Mouse (Mus musculus) MEL (cell line): ENCODE data around the gene Zfp385b. TPM values are rescaled to one million over a fixed set of nuclear protein-coding genes. Genes with fewer than 3 reads are reported as not detected.
A peak's percentile ranks its signal among the peaks of the same experiment; 100 is the strongest.

ENCODE experiments used
- DNase-seq: peaks from one replicate; pipeline ENCODE4 v3.0.0; 2011; ENCODE audit warnings: low read depth, low spot score
- H3K27ac ChIP-seq: 2 replicates; pipeline ENCODE4 v1.5.1; 2012; ENCODE audit warnings: low read depth, mild to moderate bottlenecking, control low read depth, low read length, moderate library complexity; ENCODE audit not compliant: control insufficient read depth
- H3K27me3 ChIP-seq, 2 experiments: fragments of 150-350 bp in 1 of 2; sonication (generic) in 1 of 2; 2 replicates each; pipeline ENCODE4 v1.6.1; 2012; ENCODE audit warnings: low read length in 2 of 2, mild to moderate bottlenecking in 2 of 2, improper control_type of control experiment in 1 of 2, moderate library complexity in 1 of 2; ENCODE audit not compliant: insufficient read depth in 2 of 2, control insufficient read depth in 1 of 2
- H3K36me3 ChIP-seq, 2 experiments: 2 replicates each; pipeline ENCODE4 v1.6.1; 2012 to 2014; ENCODE audit warnings: low read length in 2 of 2, improper control_type of control experiment in 1 of 2, inconsistent platforms in 1 of 2, mild to moderate bottlenecking in 1 of 2; ENCODE audit not compliant: insufficient read depth in 2 of 2, control insufficient read depth in 1 of 2
- H3K4me1 ChIP-seq, 2 experiments: fragments of 150-350 bp in 1 of 2; sonication (generic) in 1 of 2; 2 replicates each; pipeline ENCODE4 v1.6.1; 2012; ENCODE audit warnings: low read length in 2 of 2, improper control_type of control experiment in 1 of 2, mild to moderate bottlenecking in 1 of 2; ENCODE audit not compliant: insufficient read depth in 2 of 2, control insufficient read depth in 1 of 2
- H3K4me3 ChIP-seq, 2 experiments: fragments of 150-350 bp in 1 of 2; sonication (generic) in 1 of 2; 2 replicates each; pipeline ENCODE4 v1.5.1; 2012; ENCODE audit warnings: low read depth in 2 of 2, low read length in 2 of 2, mild to moderate bottlenecking in 2 of 2, moderate library complexity in 2 of 2, control low read depth in 1 of 2, improper control_type of control experiment in 1 of 2; ENCODE audit not compliant: control insufficient read depth in 1 of 2, insufficient read depth in 1 of 2
- H3K79me2 ChIP-seq: 2 replicates; pipeline ENCODE4 v1.6.1; 2012; ENCODE audit warnings: mild to moderate bottlenecking, low read length, moderate library complexity; ENCODE audit not compliant: control insufficient read depth, poor library complexity, insufficient read depth
- H3K9ac ChIP-seq: 2 replicates; pipeline ENCODE4 v1.6.1; 2012; ENCODE audit warnings: low read depth, mild to moderate bottlenecking, control low read depth, low read length, moderate library complexity; ENCODE audit not compliant: control insufficient read depth, poor library complexity, severe bottlenecking
- H3K9me3 ChIP-seq: fragments of 150-350 bp; sonication (generic); replicated peaks from 2 replicates; pipeline ENCODE4 v1.6.1; 2012; ENCODE audit warnings: mild to moderate bottlenecking, low read length, improper control_type of control experiment, moderate library complexity; ENCODE audit not compliant: insufficient read depth
- BHLHE40 ChIP-seq: IDR thresholded peaks from 2 replicates; pipeline ENCODE4 v1.6.1; 2012; ENCODE audit warnings: low read depth, mild to moderate bottlenecking, inconsistent platforms, low read length, improper control_type of control experiment, borderline replicate concordance
- E2F4 ChIP-seq: IDR thresholded peaks from 2 replicates; pipeline ENCODE4 v1.6.1; 2011; ENCODE audit warnings: low read depth, low read length, improper control_type of control experiment, borderline replicate concordance
- ELF1 ChIP-seq: IDR thresholded peaks from 2 replicates; pipeline ENCODE4 v1.6.1; 2014; ENCODE audit warnings: low read depth, mild to moderate bottlenecking, inconsistent platforms, low read length, improper control_type of control experiment, moderate library complexity
- EP300 ChIP-seq, 2 experiments: IDR thresholded peaks; 2 replicates each; pipeline ENCODE4 v1.6.1; 2011; ENCODE audit warnings: improper control_type of control experiment in 2 of 2, low read length in 2 of 2, low read depth in 1 of 2, mild to moderate bottlenecking in 1 of 2
- ETS1 ChIP-seq: IDR thresholded peaks from 2 replicates; pipeline ENCODE4 v1.6.1; 2012; ENCODE audit warnings: low read depth, mild to moderate bottlenecking, inconsistent platforms, low read length, improper control_type of control experiment, moderate library complexity
- GABPA ChIP-seq: IDR thresholded peaks from 2 replicates; pipeline ENCODE4 v1.6.1; 2012; ENCODE audit warnings: low read depth, mild to moderate bottlenecking, inconsistent platforms, low read length, improper control_type of control experiment, moderate library complexity
- GATA1 ChIP-seq: IDR thresholded peaks from 2 replicates; pipeline ENCODE4 v1.6.1; 2011; ENCODE audit warnings: low read depth, low read length, improper control_type of control experiment
- KAT2A ChIP-seq: conservative IDR thresholded peaks from 2 replicates; pipeline ENCODE4 v1.6.1; 2012; ENCODE audit warnings: low read depth, low read length, improper control_type of control experiment, inconsistent platforms
- MAZ ChIP-seq: IDR thresholded peaks from 2 replicates; pipeline ENCODE4 v1.6.1; 2012; ENCODE audit warnings: low read depth, mild to moderate bottlenecking, inconsistent platforms, low read length, improper control_type of control experiment
- MXI1 ChIP-seq: IDR thresholded peaks from 2 replicates; pipeline ENCODE4 v1.6.1; 2011; ENCODE audit warnings: mild to moderate bottlenecking, low read depth, low read length, improper control_type of control experiment
- POLR2AphosphoS2 ChIP-seq: IDR thresholded peaks from 2 replicates; pipeline ENCODE4 v1.6.1; 2011; ENCODE audit warnings: low read length, improper control_type of control experiment
- RAD21 ChIP-seq: IDR thresholded peaks from 2 replicates; pipeline ENCODE4 v1.6.1; 2011; ENCODE audit warnings: mild to moderate bottlenecking, low read depth, low read length, improper control_type of control experiment
- SMC3 ChIP-seq: IDR thresholded peaks from 2 replicates; pipeline ENCODE4 v1.6.1; 2011; ENCODE audit warnings: low read depth, low read length, improper control_type of control experiment
- TAL1 ChIP-seq: IDR thresholded peaks from 2 replicates; pipeline ENCODE4 v1.6.1; 2012; ENCODE audit warnings: mild to moderate bottlenecking, inconsistent platforms, low read length, moderate library complexity, mixed read lengths
- TCF12 ChIP-seq: IDR thresholded peaks from 2 replicates; pipeline ENCODE4 v1.6.1; 2014; ENCODE audit warnings: low read depth, mild to moderate bottlenecking, inconsistent platforms, low read length, improper control_type of control experiment, moderate library complexity
- UBTF ChIP-seq: IDR thresholded peaks from 2 replicates; pipeline ENCODE4 v1.6.1; 2012; ENCODE audit warnings: low read depth, mild to moderate bottlenecking, inconsistent platforms, low read length, improper control_type of control experiment, moderate library complexity, borderline replicate concordance; ENCODE audit not compliant: insufficient read depth
- ZKSCAN1 ChIP-seq: IDR thresholded peaks from 2 replicates; pipeline ENCODE4 v1.6.1; 2012; ENCODE audit warnings: low read depth, mild to moderate bottlenecking, inconsistent platforms, low read length, improper control_type of control experiment, moderate library complexity
- polyA plus RNA-seq, 2 experiments: library from polyadenylated mRNA; stranded (reverse) in 1 of 2; unstranded in 1 of 2; fragments of >175 nt in 1 of 2; fragments of >200 nt in 1 of 2; gene quantifications; 2 replicates each; pipeline versions ENCODE4 v1.2.1 to v1.2.4; 2012; ENCODE audit warnings: low replicate concordance in 2 of 2, low read depth in 1 of 2; ENCODE audit not compliant: insufficient read length in 2 of 2, insufficient read depth in 1 of 2, missing spikeins in 1 of 2
- total RNA-seq: library from RNA; depleted of rRNA; stranded (reverse); fragments of 300-350 nt; gene quantifications from 2 replicates; pipeline ENCODE4 v1.2.3, GENCODE M21; 2012

The Zfp385b gene
- total and polyA plus RNA-seq, 3 experiments = not detected

DNA sequence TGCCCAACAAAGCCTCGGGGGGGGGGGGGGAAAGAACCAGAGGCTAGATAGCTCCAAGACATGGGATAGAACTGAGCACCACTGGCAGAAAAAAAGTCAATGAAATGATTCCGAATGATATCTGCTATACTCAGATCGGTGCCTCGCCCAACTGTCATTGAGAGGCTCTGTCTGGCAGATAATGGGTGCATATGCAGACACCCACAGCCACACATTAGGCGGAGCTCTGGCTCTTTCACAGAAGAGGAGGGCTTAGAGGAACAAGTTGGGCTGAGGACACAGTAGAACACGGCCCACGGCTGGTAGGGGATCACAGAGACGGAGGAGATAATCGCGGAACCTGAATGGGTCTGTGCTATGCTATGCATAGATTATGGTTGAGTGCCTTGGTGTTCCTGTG is 145.7 kb downstream of the Zfp385b start:
- no peak overlapping the region for H3K27ac ChIP-seq

DNA sequence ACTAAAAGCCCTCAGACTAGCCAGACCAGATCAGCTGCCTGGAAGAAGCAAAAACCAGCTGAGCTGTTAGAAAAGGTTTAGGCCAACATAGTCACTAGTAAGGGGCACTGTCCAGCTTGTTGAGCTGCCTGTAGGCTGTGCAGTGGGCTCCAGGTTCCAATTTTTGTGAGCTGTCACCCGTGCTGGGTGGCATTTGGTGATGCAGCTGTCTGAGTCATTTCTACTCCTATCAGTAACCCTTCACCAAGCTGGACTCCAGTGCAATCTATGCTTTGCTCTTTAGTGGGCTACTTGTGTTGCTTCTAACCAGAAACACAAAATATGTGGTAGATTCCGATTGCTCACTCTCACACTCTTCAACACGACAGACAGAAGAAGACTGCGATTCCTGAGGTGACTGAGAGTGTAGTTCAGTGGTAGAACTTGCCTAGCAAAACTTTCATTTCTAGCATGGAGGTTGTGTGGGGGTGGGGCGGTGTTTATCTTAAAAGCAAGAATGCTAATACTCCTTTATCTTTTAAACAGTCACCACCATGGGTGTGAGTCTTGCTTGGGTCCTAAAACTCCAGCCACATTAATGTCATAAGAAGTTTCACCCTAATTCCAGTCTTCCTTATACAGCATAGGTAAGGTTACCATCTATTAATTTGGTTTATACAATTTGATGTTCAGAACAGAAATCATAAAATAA is 147.1 kb downstream of the Zfp385b start:
- Histone ChIP-seq H3K9ac (no peak overlapping the region), H3K9me3 (no peaks in the 10 kb centered on the region), H3K4me3 (no peak overlapping the region), H3K79me2 (no peaks in the 10 kb centered on the region), H3K27ac (no peak overlapping the region), H3K36me3 (no peaks in the 10 kb centered on the region), H3K4me1 (no peaks in the 10 kb centered on the region), H3K27me3 (no peaks in the 10 kb centered on the region)
- DNase-seq = no peak
- no peak for TF ChIP-seq POLR2AphosphoS2
- no peak for TF ChIP-seq MXI1
- TF ChIP-seq TAL1 = no peak
- no peak for TF ChIP-seq E2F4
- no peak for TF ChIP-seq ETS1
- TF ChIP-seq RAD21 = no peak
- TF ChIP-seq ELF1 = no peak
- TF ChIP-seq GABPA = no peak
- no peak for TF ChIP-seq MAZ
- no peak for TF ChIP-seq SMC3
- TF ChIP-seq ZKSCAN1 = no peak

More for the DNA sequence above, 145.7 kb downstream of the Zfp385b start:
- H3K36me3 ChIP-seq = no peaks in the 10 kb centered on the region
- H3K4me3 ChIP-seq = no peak overlapping the region
- DNase-seq = peak; percentile 21
- TF ChIP-seq KAT2A = no peak
- TF ChIP-seq TCF12 = no peak
- TF ChIP-seq UBTF = no peak
- TF ChIP-seq GATA1 = no peak
- no peak for TF ChIP-seq BHLHE40
- TF ChIP-seq MAZ = no peak
- 0 out of 4 replicates have a peak, but pooled peaks of 1 of the 2 experiments have one; percentile 21 for TF ChIP-seq EP300 (IDR thresholded peaks at IDR 0.05; ENCODE audit: low read depth in 1 of 2, low read length in 2 of 2)
- H3K9ac ChIP-seq = no peak overlapping the region
- H3K27me3 ChIP-seq = no peaks in the 10 kb centered on the region
- H3K9me3 ChIP-seq = no peaks in the 10 kb centered on the region
- H3K4me1 ChIP-seq = no peaks in the 10 kb centered on the region
- H3K79me2 ChIP-seq = no peaks in the 10 kb centered on the region
